Mouse (Mus musculus) mouse trophoblast stem cell (cell line): Measurements from ENCODE around the gene Mybpc2.

Source experiments
- in situ Hi-C, 2 experiments: fragments of 300-500 bp; cut with MseI, MboI; formaldehyde crosslinking; loops; 2 replicates in 1 of 2; 3 replicates in 1 of 2; pipeline ENCODE4 v1.15.1; 2025

The Mybpc2 gene

GRCm38 (mm10) chr7:44524502-44524901, at the start of gene Mybpc2:
Gene Mybpc2, minus strand, starts transcription at chr7:44524656.
- in situ Hi-C loops: no loop called here

- in situ Hi-C loops: no loop called here
Observed at GRCm38 (mm10) chr7:44572956-44573484, 48.6 kb upstream of the Mybpc2 start.

GRCm38 (mm10) chr7:44572213-44572701, 47.8 kb upstream of the Mybpc2 start, which contains the start of gene Napsa:
Gene Napsa, plus strand, starts transcription at chr7:44572380.
- in situ Hi-C loops: no loop called here

- in situ Hi-C loops: no loop called here
Observed at GRCm38 (mm10) chr7:44571811-44572210, 47.4 kb upstream of the Mybpc2 start.

GRCm38 (mm10) chr7:44570989-44571388, 46.5 kb upstream of the Mybpc2 start:
- in situ Hi-C loops: no loop called here

GRCm38 (mm10) chr7:44568803-44569202, 44.3 kb upstream of the Mybpc2 start:
- in situ Hi-C loops: no loop called here

GRCm38 (mm10) chr7:44565414-44565813, 41.0 kb upstream of the Mybpc2 start:
- in situ Hi-C loops: no loop called here

- in situ Hi-C loops: loop anchor here in 1 of 2 experiments (5.0 kb wide), 1 partner anchor 37 kb away; no protein-coding TSS in a partner anchor
Observed at GRCm38 (mm10) chr7:44564486-44564885, 40.0 kb upstream of the Mybpc2 start.

- in situ Hi-C loops: loop anchor here in 1 of 2 experiments (5.0 kb wide), 1 partner anchor 36 kb away; no protein-coding TSS in a partner anchor
Observed at GRCm38 (mm10) chr7:44563284-44563683, 38.8 kb upstream of the Mybpc2 start.

- in situ Hi-C loops: loop anchor here in 1 of 2 experiments (5.0 kb wide), 1 partner anchor 33 kb away; no protein-coding TSS in a partner anchor
Observed at GRCm38 (mm10) chr7:44560435-44561400, 36.3 kb upstream of the Mybpc2 start.

- in situ Hi-C loops: loop anchor here in 1 of 2 experiments (5.0 kb wide), 1 partner anchor 85 kb away; no protein-coding TSS in a partner anchor
Observed at GRCm38 (mm10) chr7:44557629-44558028, 33.2 kb upstream of the Mybpc2 start.

- in situ Hi-C loops: no loop called here
Observed at GRCm38 (mm10) chr7:44553826-44554225, 29.4 kb upstream of the Mybpc2 start, which contains the start of gene Nr1h2. Gene Nr1h2, minus strand, starts transcription at chr7:44553951.

- in situ Hi-C loops: no loop called here
Observed at GRCm38 (mm10) chr7:44553196-44553764, 28.8 kb upstream of the Mybpc2 start.

- in situ Hi-C loops: no loop called here
Observed at GRCm38 (mm10) chr7:44552141-44552908, 27.9 kb upstream of the Mybpc2 start.

- in situ Hi-C loops: no loop called here
Observed at GRCm38 (mm10) chr7:44551731-44552130, 27.3 kb upstream of the Mybpc2 start.

GRCm38 (mm10) chr7:44551301-44551700, 26.8 kb upstream of the Mybpc2 start:
- in situ Hi-C loops: no loop called here

GRCm38 (mm10) chr7:44550409-44550678, 25.9 kb upstream of the Mybpc2 start:
- in situ Hi-C loops: no loop called here

GRCm38 (mm10) chr7:44549621-44550408, 25.4 kb upstream of the Mybpc2 start:
- in situ Hi-C loops: no loop called here

- in situ Hi-C loops: no loop called here
Observed at GRCm38 (mm10) chr7:44548497-44549087, 24.1 kb upstream of the Mybpc2 start, which contains the start of gene Pold1. Gene Pold1, minus strand, starts transcription at chr7:44548849.

GRCm38 (mm10) chr7:44547725-44548124, 23.3 kb upstream of the Mybpc2 start:
- in situ Hi-C loops: no loop called here
